ENCODE assay signal across 8 mouse cellular contexts in the genomic region with DNA sequence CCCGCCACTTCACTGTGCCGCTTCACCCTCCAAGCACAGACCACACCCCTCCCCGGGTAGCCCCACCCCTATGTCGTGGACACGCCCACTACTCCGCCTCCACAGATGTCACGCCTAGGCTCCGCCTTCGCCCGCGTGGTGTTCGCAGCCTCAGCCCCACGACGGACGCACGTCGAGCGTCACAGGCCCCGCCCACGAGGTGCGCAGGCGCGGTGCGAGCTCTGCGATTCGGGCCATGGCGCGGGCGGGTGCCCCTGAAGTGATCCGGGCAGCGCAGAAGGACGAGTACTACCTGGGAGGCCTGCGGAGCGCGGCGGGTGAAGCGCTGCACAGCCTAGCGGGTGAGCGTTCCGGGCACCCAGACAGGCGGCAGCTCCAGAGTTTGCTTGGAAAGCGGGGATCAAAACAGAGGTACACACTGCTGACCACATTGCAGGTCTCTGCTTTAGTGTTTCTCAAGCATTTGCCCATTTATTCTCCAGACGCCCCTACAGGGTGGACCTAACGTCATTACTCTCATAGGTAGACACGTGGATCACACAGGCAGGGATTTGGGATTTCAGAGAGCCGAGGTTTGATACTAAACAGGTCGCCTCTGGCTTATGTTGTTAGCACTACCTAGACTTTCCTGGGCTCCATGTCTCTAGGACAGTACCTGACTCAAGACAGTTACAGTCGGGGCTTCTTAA. TPM values are rescaled to one million over a fixed set of nuclear protein-coding genes. Genes with fewer than 3 reads are reported as not detected.
A peak's percentile ranks its signal among the peaks of the same experiment; 100 is the strongest.
DNase-seq lines count a peak whose midpoint lies in the region; ATAC-seq and TF ChIP-seq lines count a peak whose summit lies in the region.

A gene (plus strand): TSS at position 183 of the 689 bp plus-strand sequence.

- TF ChIP-seq CTCF in heart, adult 2 months (IDR thresholded peaks at IDR 0.05), result no peak

- peak within 1 kb of the TSS; percentile 73 for H3K4me3 ChIP-seq in embryonic facial prominence, embryonic 14.5 days (ENCODE audit: low read depth, low read length)
- peak within 1 kb of the TSS; percentile 65 for H3K4me3 ChIP-seq in heart, adult 2 months
- peak within 1 kb of the TSS; percentile 74 for H3K4me3 ChIP-seq in limb, embryonic 13.5 days
- peak within 1 kb of the TSS; percentile 75 for H3K4me3 ChIP-seq in midbrain, embryonic 16.5 days (ENCODE audit: low read depth, low read length)

- WGBS in embryonic facial prominence, embryonic 14.5 days, result 3% methylated on average over 46 of the region's 48 CpGs
- 1% methylated on average over 48 of the region's 48 CpGs for WGBS in heart, adult 2 months
- under 1% methylated on average over 48 of the region's 48 CpGs for whole genome bisulfite sequencing in limb, embryonic 13.5 days
- under 1% methylated on average over 48 of the region's 48 CpGs for WGBS in midbrain, embryonic 16.5 days

- TF ChIP-seq POLR2A in heart, adult 2 months (IDR thresholded peaks at IDR 0.05; ENCODE audit: insufficient read depth, low read depth, low read length), result peak; percentile 91

- H3K9ac ChIP-seq in embryonic facial prominence, embryonic 14.5 days (ENCODE audit: low read depth, low read length), result peak within 1 kb of the TSS; percentile 82
- H3K9ac ChIP-seq in heart, adult 2 months (ENCODE audit: low read depth, low read length), result peak within 1 kb of the TSS; percentile 81
- peak within 1 kb of the TSS; percentile 88 for H3K9ac ChIP-seq in limb, embryonic 13.5 days
- H3K9ac ChIP-seq in midbrain, embryonic 16.5 days (ENCODE audit: low read depth, low read length), result peak within 1 kb of the TSS; percentile 80

- no peaks in the 10 kb centered on the region for H3K9me3 ChIP-seq in embryonic facial prominence, embryonic 14.5 days (ENCODE audit: control insufficient read depth, low read length)
- no peaks in the 10 kb centered on the region for H3K9me3 ChIP-seq in limb, embryonic 13.5 days
- no peaks in the 10 kb centered on the region for H3K9me3 ChIP-seq in midbrain, embryonic 16.5 days (replicated peaks; ENCODE audit: control insufficient read depth, low read length, poor library complexity, severe bottlenecking)

- H3K79me2 ChIP-seq in heart, adult 2 months (replicated peaks; ENCODE audit: control insufficient read depth, insufficient read depth, low read length), result no peaks in the 10 kb centered on the region

- peaks cover 10% of the 10 kb centered on the region for H3K4me1 ChIP-seq in embryonic facial prominence, embryonic 14.5 days (ENCODE audit: control insufficient read depth, insufficient read depth, low read length)
- H3K4me1 ChIP-seq in heart, adult 2 months (ENCODE audit: control insufficient read depth, insufficient read depth, low read length), result peaks cover 11% of the 10 kb centered on the region
- peaks cover 21% of the 10 kb centered on the region for H3K4me1 ChIP-seq in limb, embryonic 13.5 days
- peaks cover 14% of the 10 kb centered on the region for H3K4me1 ChIP-seq in midbrain, embryonic 16.5 days (ENCODE audit: control insufficient read depth, insufficient read depth, low read length)

- peaks cover 38% of the 10 kb centered on the region for H3K36me3 ChIP-seq in embryonic facial prominence, embryonic 14.5 days (ENCODE audit: control insufficient read depth, insufficient read depth, low read length)
- no peaks in the 10 kb centered on the region for H3K36me3 ChIP-seq in heart, adult 2 months (ENCODE audit: control insufficient read depth, insufficient read depth, low read length)
- H3K36me3 ChIP-seq in limb, embryonic 13.5 days, result peaks cover 40% of the 10 kb centered on the region
- H3K36me3 ChIP-seq in midbrain, embryonic 16.5 days (ENCODE audit: control insufficient read depth, insufficient read depth, low read length), result peaks cover 18% of the 10 kb centered on the region

- ATAC-seq in embryonic facial prominence, embryonic 14.5 days (ENCODE audit: low read depth), result peak; percentile 87
- ATAC-seq in limb, embryonic 13.5 days (ENCODE audit: low FRiP score, low read depth), result peak; percentile 93
- ATAC-seq in midbrain, embryonic 16.5 days, result peak; percentile 89

- H3K4me2 ChIP-seq in embryonic facial prominence, embryonic 14.5 days (ENCODE audit: low read depth, low read length), result peak within 1 kb of the TSS; percentile 86
- peak within 1 kb of the TSS; percentile 87 for H3K4me2 ChIP-seq in limb, embryonic 13.5 days (replicated peaks)
- peak within 1 kb of the TSS; percentile 83 for H3K4me2 ChIP-seq in midbrain, embryonic 16.5 days (ENCODE audit: low read length)

- no peak for TF ChIP-seq EP300 in heart, adult 2 months (IDR thresholded peaks at IDR 0.05; ENCODE audit: insufficient read depth, low read depth, low read length)

- peak within 1 kb of the TSS; percentile 82 for H3K27ac ChIP-seq in embryonic facial prominence, embryonic 14.5 days (replicated peaks; ENCODE audit: low read depth, low read length)
- H3K27ac ChIP-seq in heart, adult 2 months, result peak within 1 kb of the TSS; percentile 87
- H3K27ac ChIP-seq in limb, embryonic 13.5 days, result peak within 1 kb of the TSS; percentile 74
- peak within 1 kb of the TSS; percentile 75 for H3K27ac ChIP-seq in midbrain, embryonic 16.5 days (ENCODE audit: low read length)

- intact Hi-C loops in heart, adult 2 months (cut with DNase I), result loop anchor here (1.0 to 2.0 kb wide), 3 partner anchors 86 to 122 kb away; a partner anchor contains a TSS

- DNase-seq in 3T3-L1 (ENCODE audit: low read depth, low spot score), result peak; percentile 92
- peak; percentile 93 to 95 for DNase-seq in adrenal gland, postnatal 4 days (ENCODE audit: low spot score in 2 of 2)
- peak; percentile 98 for DNase-seq in embryonic facial prominence, embryonic 14.5 days (ENCODE audit: low spot score)
- DNase-seq in heart, adult 2 months, result peak; percentile 97 to 98
- DNase-seq in kidney, adult 8-10 months, result peak; percentile 96 to 97
- DNase-seq in spleen, postnatal 10 days (ENCODE audit: low spot score in 2 of 2), result peak; percentile 97 to 99

- no peaks in the 10 kb centered on the region for H3K27me3 ChIP-seq in embryonic facial prominence, embryonic 14.5 days (replicated peaks; ENCODE audit: control insufficient read depth, insufficient read depth, low read length)
- H3K27me3 ChIP-seq in heart, adult 2 months (ENCODE audit: control insufficient read depth, insufficient read depth, low read length), result no peaks in the 10 kb centered on the region
- H3K27me3 ChIP-seq in limb, embryonic 13.5 days, result 0 out of 2 replicates have a peak, but pooled peaks cover 1% of the 10 kb centered on the region
- no peaks in the 10 kb centered on the region for H3K27me3 ChIP-seq in midbrain, embryonic 16.5 days (ENCODE audit: control insufficient read depth, insufficient read depth, low read depth, low read length)

RNA-seq across cellular contexts. Expression of the gene that starts here (rescaled TPM):
- 10 to 100 TPM; 25.6 to 27.5 TPM for total RNA-seq in adrenal gland, postnatal 4 days (2021)
- polyA plus RNA-seq in embryonic facial prominence, embryonic 14.5 days (2014; fragmentation: Nextera tagmentation; extraction: Ambion mirVana), result 5.8 and 7.3 TPM in 2 replicates
- total RNA-seq in heart, adult 2 months (2021), result 10 to 100 TPM; 18.4 to 19.4 TPM
- 26.5 and 26.7 TPM in 2 replicates for polyA plus RNA-seq in heart, adult 2 months (2012; rRNA removed)
- polyA plus RNA-seq in limb, embryonic 13.5 days (2015; fragmentation: Nextera tagmentation; extraction: Ambion mirVana), result 22.3 and 22.6 TPM in 2 replicates
- polyA plus RNA-seq in midbrain, embryonic 16.5 days (2015; fragmentation: Nextera tagmentation; extraction: Ambion mirVana), result 22.2 and 22.8 TPM in 2 replicates

Comparison
In these comparisons a context has a peak if more than half of its experiments do, and no peak if none do; other contexts are left out.
1. Peak in every context shown above with its lines: DNase-seq, ATAC-seq, H3K4me3 ChIP-seq and H3K27ac ChIP-seq.